Mouse (Mus musculus): Measurements from ENCODE around the gene Robo2. TPM values are rescaled to one million over a fixed set of nuclear protein-coding genes. Genes with fewer than 3 reads are reported as not detected.

The Robo2 gene
- polyA plus RNA-seq, 1 experiment from 2014 or later: 79.8 TPM

DNA sequence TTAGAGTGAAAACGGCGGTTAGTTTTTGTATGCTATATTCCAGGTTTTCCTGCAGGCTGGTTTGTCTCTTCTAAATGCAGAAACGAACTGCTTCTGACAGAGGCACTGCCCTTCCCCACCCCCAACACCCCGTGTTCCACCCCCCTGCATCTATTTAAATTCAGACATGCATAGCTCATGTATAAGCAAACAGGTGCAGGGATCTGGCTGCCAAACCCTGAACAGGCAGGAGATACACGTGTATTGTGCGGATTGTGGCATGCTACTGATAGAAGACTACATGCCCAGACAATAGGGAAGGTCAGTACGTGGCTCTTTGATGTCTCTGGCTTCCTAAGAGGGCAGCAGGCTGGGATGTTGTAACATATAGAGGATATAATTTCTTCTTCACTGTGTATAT lies 95.5 kb downstream of the Robo2 start:
- Histone ChIP-seq H3K27me3 (no peaks in the 10 kb centered on the region), H3K9me3 (no peaks in the 10 kb centered on the region), H3K36me3 (no peaks in the 10 kb centered on the region), H3K27ac (no peak overlapping the region), H3K4me1 (replicated peaks) (peaks cover 13% of the 10 kb centered on the region), H3K4me2 (replicated peaks) (0 out of 2 replicates have a peak overlapping the region, but pooled peaks have one; percentile 11), H3K9ac (replicated peaks) (no peak overlapping the region), H3K4me3 (replicated peaks) (no peak overlapping the region)
- WGBS: 46% methylated on average over 7 of the region's 7 CpGs
- ATAC-seq: peak; percentile 43; the same call in 1 of the 2 replicates

DNA sequence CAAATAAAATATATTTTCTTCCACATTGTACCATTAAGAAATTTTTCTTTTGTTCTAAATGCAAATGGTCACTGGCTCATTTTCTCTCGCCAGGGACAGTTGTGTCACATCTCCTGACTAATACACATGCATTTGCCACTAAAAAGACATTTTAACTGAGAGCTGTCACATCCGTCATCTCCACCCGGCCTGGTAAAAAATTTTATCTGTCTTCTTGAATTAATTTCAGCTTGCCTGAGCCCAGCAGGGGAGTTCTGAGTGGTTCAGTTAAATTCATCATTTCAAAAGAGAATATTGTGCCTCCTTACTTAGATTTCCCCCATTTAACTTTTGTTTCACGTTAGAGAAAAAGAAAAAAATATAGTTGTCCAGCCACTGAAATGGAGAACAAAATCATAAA lies 98.4 kb downstream of the Robo2 start:
- H3K27me3 ChIP-seq: no peaks in the 10 kb centered on the region
- H3K4me2 ChIP-seq (replicated peaks): no peak overlapping the region
- WGBS: 35% methylated on average over 4 of the region's 4 CpGs
- no peak overlapping the region for H3K27ac ChIP-seq
- peaks cover 13% of the 10 kb centered on the region for H3K4me1 ChIP-seq (replicated peaks)
- H3K9ac ChIP-seq (replicated peaks): no peak overlapping the region
- H3K36me3 ChIP-seq: no peaks in the 10 kb centered on the region
- H3K4me3 ChIP-seq (replicated peaks): no peak overlapping the region
- no peaks in the 10 kb centered on the region for H3K9me3 ChIP-seq
- no peak for ATAC-seq

DNA sequence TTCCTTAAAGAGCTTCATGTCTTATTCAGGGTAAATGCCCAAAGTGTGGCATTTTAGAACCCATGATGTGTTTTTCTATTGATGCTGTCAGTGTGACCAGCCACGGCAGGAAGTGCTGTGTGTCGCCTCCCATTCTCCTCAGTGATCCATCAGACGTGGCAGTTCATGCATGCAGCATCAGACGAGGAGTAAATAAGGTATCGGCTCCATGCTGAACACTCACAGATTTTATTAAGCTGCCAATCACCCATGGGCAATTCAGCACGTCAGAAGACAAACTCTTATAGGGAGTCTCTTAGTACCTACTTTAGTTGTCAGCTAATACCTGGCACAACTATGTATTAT lies 104.1 kb downstream of the Robo2 start:
- ATAC-seq: 0 out of 2 replicates have a peak, but pooled peaks have one; percentile 27
- 38% methylated on average over 6 of the region's 6 CpGs for WGBS
- H3K27ac ChIP-seq: no peak overlapping the region

DNA sequence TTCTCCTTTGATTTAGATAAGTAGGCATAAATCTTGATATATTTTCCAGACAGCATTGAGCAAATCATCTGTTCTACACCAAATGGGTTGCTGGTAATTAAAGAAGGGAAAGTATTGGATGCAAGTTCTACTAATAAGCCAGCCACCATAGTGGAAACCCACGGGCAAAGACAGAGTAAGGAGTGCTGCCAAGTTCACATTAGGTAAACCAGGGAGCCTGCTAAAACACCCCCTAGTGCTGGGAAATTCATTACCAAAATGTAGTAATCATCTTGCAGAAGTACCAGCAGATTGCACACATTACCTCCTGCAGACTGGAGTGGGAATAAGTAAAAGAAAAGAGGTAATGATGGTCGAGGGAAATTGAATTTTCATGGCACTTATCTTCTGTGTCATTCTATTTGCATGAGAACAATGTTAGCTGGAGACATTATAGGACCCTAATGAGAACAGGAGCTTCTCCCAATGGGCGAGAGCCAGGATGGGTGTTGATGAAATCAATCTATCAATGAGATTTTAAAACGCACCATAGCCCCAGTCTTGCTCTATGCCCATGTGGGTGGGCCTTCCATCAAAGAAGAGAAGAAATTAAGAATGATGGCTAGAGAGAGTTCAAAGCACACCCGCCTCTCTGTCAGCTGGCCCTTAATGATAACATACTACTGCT lies 104.6 kb downstream of the Robo2 start:
- H3K4me1 ChIP-seq (replicated peaks): 0 out of 2 replicates have a peak, but pooled peaks cover 9% of the 10 kb centered on the region
- no peaks in the 10 kb centered on the region for H3K9me3 ChIP-seq
- no peaks in the 10 kb centered on the region for H3K36me3 ChIP-seq
- H3K4me2 ChIP-seq (replicated peaks): no peak overlapping the region
- H3K4me3 ChIP-seq (replicated peaks): no peak overlapping the region
- no peak overlapping the region for H3K27ac ChIP-seq
- no peaks in the 10 kb centered on the region for H3K27me3 ChIP-seq
- H3K9ac ChIP-seq (replicated peaks): no peak overlapping the region
- 0 out of 2 replicates have a peak, but pooled peaks have one; percentile 34 for ATAC-seq
- 53% methylated on average over 5 of the region's 5 CpGs for WGBS

More for the DNA sequence above, 104.1 kb downstream of the Robo2 start:
- no peak overlapping the region for H3K4me3 ChIP-seq (replicated peaks)
- no peaks in the 10 kb centered on the region for H3K36me3 ChIP-seq
- 0 out of 2 replicates have a peak, but pooled peaks cover 9% of the 10 kb centered on the region for H3K4me1 ChIP-seq (replicated peaks)
- no peak overlapping the region for H3K9ac ChIP-seq (replicated peaks)
- H3K27me3 ChIP-seq: no peaks in the 10 kb centered on the region
- H3K4me2 ChIP-seq (replicated peaks): no peak overlapping the region
- no peaks in the 10 kb centered on the region for H3K9me3 ChIP-seq

DNA sequence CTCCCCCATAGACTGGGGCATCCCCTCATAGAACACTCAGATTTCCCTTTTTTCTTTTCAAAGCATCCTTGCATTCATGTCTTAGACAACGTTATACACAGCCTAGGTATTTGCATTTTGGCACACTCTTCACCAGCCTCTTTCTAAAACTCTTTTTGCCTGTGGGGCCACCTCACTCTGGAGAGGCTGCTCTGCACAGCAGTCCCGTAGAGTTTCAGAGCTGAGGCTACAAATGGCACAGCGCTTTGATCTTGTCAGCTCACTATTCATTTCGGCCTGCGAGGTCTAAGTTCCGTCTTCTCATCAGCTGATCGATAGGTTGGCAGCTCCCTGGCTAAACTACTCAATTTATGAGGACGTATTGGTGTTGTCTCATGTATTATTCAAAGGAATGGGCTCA lies 123.7 kb downstream of the Robo2 start:
- no peak overlapping the region for H3K9ac ChIP-seq (replicated peaks)
- peaks cover 5% of the 10 kb centered on the region; the same call in 1 of the 2 replicates for H3K4me1 ChIP-seq (replicated peaks)
- H3K9me3 ChIP-seq: no peaks in the 10 kb centered on the region
- H3K4me3 ChIP-seq (replicated peaks): no peak overlapping the region
- no peak overlapping the region for H3K4me2 ChIP-seq (replicated peaks)
- no peaks in the 10 kb centered on the region for H3K27me3 ChIP-seq
- 0 out of 2 replicates have a peak, but pooled peaks have one; percentile 17 for ATAC-seq
- H3K27ac ChIP-seq: no peak overlapping the region
- H3K36me3 ChIP-seq: no peaks in the 10 kb centered on the region
- 54% methylated on average over 8 of the region's 8 CpGs for WGBS

DNA sequence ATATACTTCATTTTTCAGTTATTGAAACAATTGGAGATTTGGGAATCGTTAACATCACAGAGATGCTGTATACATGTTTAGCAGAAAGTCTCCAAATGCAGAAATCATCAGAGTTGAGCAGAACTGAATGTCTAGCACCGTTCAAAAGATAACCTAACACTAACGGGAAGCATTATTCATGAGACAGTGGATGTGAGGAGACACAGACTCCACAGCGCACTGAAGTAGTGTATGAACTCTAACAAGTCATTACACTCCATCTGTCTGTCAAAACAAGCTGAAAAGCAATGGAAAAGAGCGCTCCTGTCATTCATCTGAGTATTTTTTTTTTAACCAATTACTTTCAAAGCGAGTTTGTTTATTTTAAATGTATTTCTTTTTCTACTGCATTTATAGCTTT lies 129.1 kb downstream of the Robo2 start:
- Histone ChIP-seq H3K4me3 (replicated peaks) (no peak overlapping the region), H3K4me2 (replicated peaks) (no peak overlapping the region), H3K27ac (no peak overlapping the region), H3K4me1 (replicated peaks) (0 out of 2 replicates have a peak, but pooled peaks cover 2% of the 10 kb centered on the region), H3K9ac (replicated peaks) (no peak overlapping the region), H3K27me3 (no peaks in the 10 kb centered on the region), H3K9me3 (no peaks in the 10 kb centered on the region), H3K36me3 (no peaks in the 10 kb centered on the region)
- ATAC-seq: no peak
- 71% methylated on average over 6 of the region's 6 CpGs for WGBS

DNA sequence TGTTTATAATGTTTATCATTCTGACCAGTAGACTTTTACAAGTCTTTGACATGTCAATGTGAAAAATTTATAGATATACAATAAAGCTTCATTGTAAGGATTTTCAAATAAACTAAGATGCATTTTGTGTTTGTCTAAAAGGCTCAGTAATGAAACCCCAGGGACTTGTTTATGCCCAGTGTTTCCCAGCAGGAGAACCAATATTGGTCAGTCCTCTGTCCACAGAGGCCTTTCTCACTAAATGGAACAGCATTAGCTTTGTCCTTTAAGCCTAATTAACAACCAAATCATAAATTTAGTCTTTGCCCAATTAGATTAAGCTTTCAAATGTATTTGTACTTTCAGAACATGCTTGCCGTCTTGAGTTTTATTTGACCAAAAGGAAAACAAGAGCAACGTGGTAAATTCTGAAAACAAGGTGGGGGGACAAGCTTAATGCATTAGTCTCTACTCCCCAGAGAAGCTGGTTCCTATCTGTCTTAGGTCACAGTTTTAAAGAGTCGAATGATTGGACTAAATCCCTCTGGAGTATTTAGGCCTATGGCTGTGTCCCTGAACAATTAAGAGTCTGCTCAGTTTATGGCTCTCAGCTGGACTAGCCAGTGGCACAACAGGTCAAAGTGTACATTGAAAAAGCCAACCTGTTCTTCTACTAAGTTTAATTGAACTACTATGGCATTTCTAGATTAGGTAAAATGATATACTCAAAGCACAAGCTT lies 134.6 kb downstream of the Robo2 start:
- Histone ChIP-seq H3K9me3 (no peaks in the 10 kb centered on the region), H3K4me1 (replicated peaks) (0 out of 2 replicates have a peak, but pooled peaks cover 2% of the 10 kb centered on the region), H3K4me3 (replicated peaks) (no peak overlapping the region), H3K4me2 (replicated peaks) (no peak overlapping the region), H3K36me3 (no peaks in the 10 kb centered on the region), H3K27me3 (no peaks in the 10 kb centered on the region), H3K27ac (no peak overlapping the region), H3K9ac (replicated peaks) (no peak overlapping the region)
- WGBS: 54% methylated on average over 3 of the region's 3 CpGs
- ATAC-seq: no peak

DNA sequence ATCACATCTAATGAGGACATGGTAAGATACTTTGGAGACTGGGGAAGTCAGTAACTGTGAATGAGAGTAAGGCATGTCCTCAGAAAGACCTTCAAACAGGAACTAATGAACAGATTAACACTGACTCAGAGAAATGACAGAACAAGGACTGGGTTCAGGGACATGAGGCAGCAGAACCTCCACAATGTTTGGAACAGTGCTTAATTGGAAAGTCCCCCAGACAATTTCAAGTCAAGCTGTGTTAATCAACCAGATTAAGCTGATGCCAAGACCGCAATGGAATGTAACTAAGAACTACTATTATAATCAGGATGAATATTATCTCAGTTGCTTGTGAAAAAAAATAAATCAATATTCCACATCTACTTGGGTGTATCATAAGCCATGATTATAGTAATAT lies 137.0 kb downstream of the Robo2 start:
- no peak for ATAC-seq
- 96% methylated on average over 1 of the region's 1 CpGs for WGBS
- no peak overlapping the region for H3K4me3 ChIP-seq (replicated peaks)
- no peak overlapping the region for H3K4me2 ChIP-seq (replicated peaks)
- no peak overlapping the region for H3K27ac ChIP-seq
- no peaks in the 10 kb centered on the region for H3K9me3 ChIP-seq
- no peak overlapping the region for H3K9ac ChIP-seq (replicated peaks)
- H3K4me1 ChIP-seq (replicated peaks): no peaks in the 10 kb centered on the region
- H3K27me3 ChIP-seq: no peaks in the 10 kb centered on the region
- no peaks in the 10 kb centered on the region for H3K36me3 ChIP-seq

DNA sequence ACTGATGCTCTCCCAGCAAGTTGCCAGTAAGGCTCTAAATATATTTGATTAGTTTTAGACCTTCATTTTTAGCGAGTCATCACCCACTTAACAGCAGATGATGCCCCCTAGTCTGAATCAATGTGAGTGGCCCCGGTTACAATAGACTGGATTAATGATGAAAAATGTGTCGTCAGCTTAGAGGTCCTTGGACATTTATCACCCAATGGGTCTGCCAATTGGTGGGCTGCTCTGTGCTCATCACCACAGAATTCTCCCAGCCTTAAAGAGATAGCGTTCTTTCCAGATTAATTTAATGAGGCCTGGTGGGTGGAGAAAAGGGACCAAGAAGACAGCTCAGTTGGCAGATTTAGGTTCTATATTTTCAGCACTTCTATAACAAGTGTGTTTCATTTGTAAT lies 138.6 kb downstream of the Robo2 start:
- Histone ChIP-seq H3K4me3 (replicated peaks) (no peak overlapping the region), H3K9me3 (no peaks in the 10 kb centered on the region), H3K27me3 (no peaks in the 10 kb centered on the region), H3K4me2 (replicated peaks) (no peak overlapping the region), H3K36me3 (no peaks in the 10 kb centered on the region), H3K27ac (no peak overlapping the region), H3K4me1 (replicated peaks) (no peaks in the 10 kb centered on the region), H3K9ac (replicated peaks) (no peak overlapping the region)
- no peak for ATAC-seq
- WGBS: 77% methylated on average over 4 of the region's 4 CpGs

DNA sequence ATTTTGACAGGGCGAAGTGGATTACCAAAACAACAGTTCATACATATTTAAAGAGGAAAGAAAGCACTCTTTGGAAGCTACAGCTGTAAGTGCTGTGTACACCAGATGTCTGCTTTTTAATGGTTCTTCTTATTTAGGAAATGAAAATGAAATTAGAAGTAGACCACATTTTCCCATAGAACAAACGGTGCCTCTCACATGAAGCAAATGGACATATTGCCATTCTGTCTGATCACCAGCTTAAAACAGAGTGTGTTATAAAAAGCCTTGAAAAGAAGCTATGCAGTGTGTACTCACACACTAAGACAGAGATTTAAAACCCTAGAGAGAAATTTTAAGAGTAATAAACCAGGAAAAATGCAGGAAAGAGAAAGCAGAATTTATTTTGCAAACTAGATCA lies 153.4 kb downstream of the Robo2 start:
- Histone ChIP-seq H3K4me2 (replicated peaks) (no peak overlapping the region), H3K9ac (replicated peaks) (no peak overlapping the region), H3K4me3 (replicated peaks) (no peak overlapping the region), H3K9me3 (no peaks in the 10 kb centered on the region), H3K27me3 (no peaks in the 10 kb centered on the region), H3K36me3 (no peaks in the 10 kb centered on the region), H3K4me1 (replicated peaks) (0 out of 2 replicates have a peak, but pooled peaks cover 4% of the 10 kb centered on the region), H3K27ac (no peak overlapping the region)
- no peak for ATAC-seq
- 53% methylated on average over 2 of the region's 2 CpGs for WGBS

DNA sequence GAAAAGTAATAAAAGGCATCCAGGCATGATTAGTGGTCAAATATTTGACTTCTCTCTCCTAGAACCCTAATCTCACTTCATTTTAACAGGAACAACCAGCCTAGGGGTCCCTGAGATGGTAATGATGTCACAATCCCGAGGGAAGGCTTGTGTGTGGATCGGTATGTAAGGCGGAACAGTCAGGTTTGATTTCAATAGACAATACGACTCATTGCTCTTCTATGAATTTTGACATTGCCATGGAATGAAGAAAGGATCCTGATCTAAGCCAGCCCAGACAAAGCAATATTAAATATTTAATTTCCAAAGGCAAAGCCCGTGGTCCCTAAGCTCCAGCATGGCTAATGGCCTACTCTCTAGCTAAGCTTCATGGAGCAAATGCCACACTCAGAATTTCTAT lies 167.2 kb downstream of the Robo2 start:
- peaks cover 4% of the 10 kb centered on the region; the same call in 1 of the 2 replicates for H3K4me1 ChIP-seq (replicated peaks)
- H3K9me3 ChIP-seq: no peaks in the 10 kb centered on the region
- H3K27ac ChIP-seq: peak overlapping the region; percentile 65; the same call in 1 of the 2 replicates
- H3K4me2 ChIP-seq (replicated peaks): no peak overlapping the region
- no peak overlapping the region for H3K4me3 ChIP-seq (replicated peaks)
- ATAC-seq: peak; percentile 77
- no peaks in the 10 kb centered on the region for H3K36me3 ChIP-seq
- H3K9ac ChIP-seq (replicated peaks): no peak overlapping the region
- H3K27me3 ChIP-seq: no peaks in the 10 kb centered on the region
- 66% methylated on average over 5 of the region's 5 CpGs for WGBS

DNA sequence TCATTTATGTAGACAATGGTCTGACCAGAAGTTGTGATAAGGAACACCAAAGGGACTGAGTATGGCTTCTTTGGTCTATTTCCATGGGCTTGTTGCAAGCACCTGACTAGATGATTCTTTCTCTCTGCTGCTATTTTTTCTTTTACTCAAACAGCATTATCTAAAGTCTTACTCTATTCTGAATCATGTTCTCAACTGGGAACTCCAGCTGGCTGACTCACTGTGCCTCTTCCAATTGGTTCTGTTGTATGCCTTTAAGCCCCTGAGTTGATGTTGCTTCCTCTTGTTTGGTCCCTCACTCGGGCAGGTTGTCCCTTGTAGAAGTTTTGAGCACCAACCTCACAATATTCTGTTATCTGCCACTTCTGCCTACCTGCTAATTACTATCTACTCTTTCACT lies 170.1 kb downstream of the Robo2 start:
- Histone ChIP-seq H3K4me1 (replicated peaks) (peaks cover 4% of the 10 kb centered on the region; the same call in 1 of the 2 replicates), H3K4me2 (replicated peaks) (no peak overlapping the region), H3K27ac (no peak overlapping the region), H3K9ac (replicated peaks) (no peak overlapping the region), H3K36me3 (no peaks in the 10 kb centered on the region), H3K4me3 (replicated peaks) (no peak overlapping the region), H3K27me3 (no peaks in the 10 kb centered on the region), H3K9me3 (no peaks in the 10 kb centered on the region)
- ATAC-seq: no peak
- WGBS: 95% methylated on average over 1 of the region's 1 CpGs
